Mouse (Mus musculus): Measurements from ENCODE around the gene Slc25a30. TPM values are rescaled to one million over a fixed set of nuclear protein-coding genes. Genes with fewer than 3 reads are reported as not detected.

Slc25a30 gene
- polyA plus RNA-seq, 1 experiment: not detected

DNA sequence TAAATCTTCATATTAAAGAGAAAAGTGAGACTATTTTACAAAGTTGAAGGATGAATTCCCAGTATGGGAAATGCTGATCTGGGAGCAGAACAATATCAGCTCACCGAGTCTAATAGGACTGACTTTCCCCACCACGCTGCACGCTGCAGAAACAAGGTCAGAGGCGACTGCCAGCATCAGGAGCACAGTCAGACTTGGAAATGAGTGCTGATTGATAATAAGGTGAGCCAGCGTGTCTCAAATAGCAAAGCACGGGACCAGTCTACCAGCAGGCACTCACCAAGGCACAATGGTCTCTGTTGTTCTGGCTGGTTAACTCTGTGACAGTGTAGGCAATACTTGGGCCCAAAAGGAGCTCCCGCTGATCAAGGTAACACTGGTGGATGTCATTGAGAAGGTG, 54.2 kb downstream of the Slc25a30 start:
- H3K27ac ChIP-seq (ENCODE audit: insufficient read depth, low read depth, low read length): no peak overlapping the region
- no peak overlapping the region for H3K4me3 ChIP-seq (ENCODE audit: insufficient read depth, low read depth, low read length)
- 78% methylated on average over 7 of the region's 7 CpGs for WGBS
- no peaks in the 10 kb centered on the region for H3K4me1 ChIP-seq (ENCODE audit: control insufficient read depth, insufficient read depth, low read length)
- no peak for TF ChIP-seq CTCF (IDR thresholded peaks at IDR 0.05; ENCODE audit: insufficient read depth, low read depth, low read length)
- no peak for TF ChIP-seq POLR2A (IDR thresholded peaks at IDR 0.05; ENCODE audit: insufficient read depth, low read depth, low read length)

DNA sequence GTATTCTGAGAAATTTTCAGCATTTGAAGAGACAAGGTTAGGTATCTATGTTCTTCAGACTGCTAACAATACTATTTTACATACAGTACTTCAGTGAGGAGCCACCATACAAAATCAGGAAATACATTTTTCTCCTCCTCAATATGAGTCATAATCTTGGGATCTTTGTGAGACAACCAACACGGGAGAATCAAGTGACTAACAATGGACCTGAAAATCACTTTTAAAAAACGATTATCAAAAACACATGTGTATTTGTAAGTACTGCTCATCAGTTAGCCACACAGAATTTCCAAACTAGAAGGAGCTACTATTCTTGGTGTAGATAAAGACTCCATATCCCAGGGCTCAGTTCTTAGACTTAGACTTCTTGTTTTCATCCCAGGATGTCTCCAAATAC, 55.5 kb downstream of the Slc25a30 start:
- H3K27ac ChIP-seq (ENCODE audit: insufficient read depth, low read depth, low read length): no peak overlapping the region
- H3K4me3 ChIP-seq (ENCODE audit: insufficient read depth, low read depth, low read length): no peak overlapping the region
- 77% methylated on average over 2 of the region's 2 CpGs for WGBS
- TF ChIP-seq CTCF (IDR thresholded peaks at IDR 0.05; ENCODE audit: insufficient read depth, low read depth, low read length) (no peak), POLR2A (IDR thresholded peaks at IDR 0.05; ENCODE audit: insufficient read depth, low read depth, low read length) (no peak)
- no peaks in the 10 kb centered on the region for H3K4me1 ChIP-seq (ENCODE audit: control insufficient read depth, insufficient read depth, low read length)

DNA sequence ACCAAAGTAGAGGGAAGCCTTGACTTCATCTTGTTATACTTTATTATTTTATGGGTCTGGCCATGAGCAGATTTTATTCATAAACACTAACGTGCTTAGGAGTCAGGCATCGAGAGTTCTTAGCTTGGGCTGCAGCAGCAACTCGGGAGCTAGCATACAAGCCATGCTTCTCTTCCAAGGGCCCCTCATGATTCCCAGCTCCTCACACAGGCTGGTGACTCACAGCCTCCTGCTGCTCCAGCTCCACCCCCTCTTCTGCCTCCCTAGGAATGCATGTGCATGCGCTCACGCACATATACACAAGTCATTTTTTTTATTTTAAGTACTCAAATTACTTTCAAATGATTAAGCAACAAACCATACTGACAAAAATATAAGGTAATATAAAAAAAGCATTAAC, 58.7 kb downstream of the Slc25a30 start:
- no peak overlapping the region for H3K4me3 ChIP-seq (ENCODE audit: insufficient read depth, low read depth, low read length)
- no peaks in the 10 kb centered on the region for H3K4me1 ChIP-seq (ENCODE audit: control insufficient read depth, insufficient read depth, low read length)
- 74% methylated on average over 5 of the region's 5 CpGs for WGBS
- TF ChIP-seq POLR2A (IDR thresholded peaks at IDR 0.05; ENCODE audit: insufficient read depth, low read depth, low read length) (no peak), CTCF (IDR thresholded peaks at IDR 0.05; ENCODE audit: insufficient read depth, low read depth, low read length) (no peak)
- no peak overlapping the region for H3K27ac ChIP-seq (ENCODE audit: insufficient read depth, low read depth, low read length)

DNA sequence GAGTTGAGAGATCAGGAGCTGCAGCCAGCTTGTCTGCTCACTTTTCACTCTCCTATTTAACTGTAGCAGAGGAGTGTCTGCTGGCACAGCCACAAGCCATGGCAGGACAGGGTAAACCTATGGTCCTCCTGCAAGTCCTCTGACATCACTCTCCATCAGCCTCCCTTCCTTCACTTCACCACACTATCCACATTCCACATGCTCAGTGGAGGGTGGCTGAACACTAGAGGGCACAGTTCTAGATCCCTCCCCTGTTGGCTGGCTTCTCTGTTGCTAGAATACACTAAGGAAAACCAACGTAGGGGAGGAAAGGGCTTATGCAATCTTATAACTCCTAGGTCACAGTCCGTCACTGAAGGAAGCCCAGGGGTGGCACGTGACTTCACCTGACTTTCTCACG, 59.8 kb downstream of the Slc25a30 start:
- no peak overlapping the region for H3K27ac ChIP-seq (ENCODE audit: insufficient read depth, low read depth, low read length)
- H3K4me3 ChIP-seq (ENCODE audit: insufficient read depth, low read depth, low read length): no peak overlapping the region
- TF ChIP-seq CTCF (IDR thresholded peaks at IDR 0.05; ENCODE audit: insufficient read depth, low read depth, low read length): no peak
- TF ChIP-seq POLR2A (IDR thresholded peaks at IDR 0.05; ENCODE audit: insufficient read depth, low read depth, low read length): no peak
- H3K4me1 ChIP-seq (ENCODE audit: control insufficient read depth, insufficient read depth, low read length): no peaks in the 10 kb centered on the region
- WGBS: 55% methylated on average over 4 of the region's 4 CpGs

DNA sequence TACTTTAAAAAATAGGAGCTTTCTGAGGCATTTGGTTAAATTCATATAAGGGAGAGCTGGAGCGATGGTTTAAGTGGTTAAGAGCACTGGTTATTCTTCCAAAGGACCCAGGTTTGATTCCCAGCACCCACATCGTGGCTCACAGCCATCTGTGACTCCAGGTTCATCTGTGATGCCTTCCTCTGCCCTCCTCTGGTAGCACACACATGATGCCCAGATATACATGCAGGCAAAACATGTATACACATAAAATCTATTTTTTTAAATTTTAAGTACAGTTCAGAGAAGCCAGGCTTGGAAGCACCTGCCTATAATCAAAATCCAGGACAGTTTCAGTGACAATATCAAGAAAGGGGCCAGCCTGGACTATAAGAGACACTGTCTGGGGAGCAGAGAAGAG, 64.0 kb downstream of the Slc25a30 start:
- Histone ChIP-seq H3K27ac (ENCODE audit: insufficient read depth, low read depth, low read length) (no peak overlapping the region), H3K4me3 (ENCODE audit: insufficient read depth, low read depth, low read length) (no peak overlapping the region), H3K4me1 (ENCODE audit: control insufficient read depth, insufficient read depth, low read length) (no peaks in the 10 kb centered on the region)
- 99% methylated on average over 2 of the region's 2 CpGs for WGBS
- TF ChIP-seq POLR2A (IDR thresholded peaks at IDR 0.05; ENCODE audit: insufficient read depth, low read depth, low read length) (no peak), CTCF (IDR thresholded peaks at IDR 0.05; ENCODE audit: insufficient read depth, low read depth, low read length) (no peak)

DNA sequence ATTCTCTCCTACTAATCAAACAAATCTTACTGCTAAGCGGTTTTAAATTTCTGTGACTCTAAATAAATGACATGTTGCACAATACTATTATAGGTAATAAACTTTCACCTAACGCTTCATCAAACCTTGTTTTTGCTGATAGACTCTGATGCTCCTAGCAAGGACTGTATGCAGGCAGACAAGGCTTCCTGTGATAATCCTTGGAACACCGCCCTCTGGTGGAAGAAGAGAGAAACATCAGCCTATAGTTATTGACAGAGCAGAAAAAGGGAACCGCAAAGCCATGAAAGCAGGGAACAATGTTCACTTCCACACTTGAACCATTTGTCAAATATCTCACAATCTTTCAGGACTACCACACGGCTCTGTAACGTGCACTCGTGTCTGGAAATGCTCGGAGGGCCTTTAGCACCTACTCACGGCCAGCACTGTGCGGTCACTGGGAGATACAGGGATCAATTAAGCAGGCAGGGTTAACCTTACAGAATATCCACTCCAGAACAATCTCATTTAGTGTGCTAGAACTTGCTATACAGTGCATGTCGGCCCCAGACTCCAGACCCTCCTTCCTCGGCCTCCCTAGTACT, 64.8 kb downstream of the Slc25a30 start:
- H3K27ac ChIP-seq (ENCODE audit: insufficient read depth, low read depth, low read length): no peak overlapping the region
- TF ChIP-seq CTCF (IDR thresholded peaks at IDR 0.05; ENCODE audit: insufficient read depth, low read depth, low read length) (no peak), POLR2A (IDR thresholded peaks at IDR 0.05; ENCODE audit: insufficient read depth, low read depth, low read length) (no peak)
- no peaks in the 10 kb centered on the region for H3K4me1 ChIP-seq (ENCODE audit: control insufficient read depth, insufficient read depth, low read length)
- H3K4me3 ChIP-seq (ENCODE audit: insufficient read depth, low read depth, low read length): no peak overlapping the region
- WGBS: 54% methylated on average over 12 of the region's 12 CpGs

DNA sequence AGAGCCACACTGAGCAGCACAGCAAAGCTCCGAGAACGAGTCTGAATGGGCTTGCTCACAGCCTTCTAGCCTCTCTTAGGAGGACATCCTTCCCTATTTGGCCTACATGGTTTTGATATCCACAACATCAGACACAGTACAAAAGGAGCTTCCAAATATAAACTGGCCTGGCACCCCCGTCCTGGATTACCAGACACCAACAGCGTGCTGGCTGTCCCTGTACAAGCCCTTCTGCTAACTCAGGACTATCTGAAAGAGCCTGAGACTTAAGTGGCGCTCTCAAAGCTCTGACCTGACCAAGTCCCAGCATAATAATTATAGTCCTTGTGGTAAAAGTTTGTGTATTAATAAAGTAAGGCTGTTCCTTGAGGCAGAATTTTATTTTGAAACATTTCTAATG, 66.7 kb downstream of the Slc25a30 start:
- no peak overlapping the region for H3K4me3 ChIP-seq (ENCODE audit: insufficient read depth, low read depth, low read length)
- WGBS: 93% methylated on average over 5 of the region's 5 CpGs
- no peak for TF ChIP-seq POLR2A (IDR thresholded peaks at IDR 0.05; ENCODE audit: insufficient read depth, low read depth, low read length)
- no peak for TF ChIP-seq CTCF (IDR thresholded peaks at IDR 0.05; ENCODE audit: insufficient read depth, low read depth, low read length)
- H3K4me1 ChIP-seq (ENCODE audit: control insufficient read depth, insufficient read depth, low read length): no peaks in the 10 kb centered on the region
- no peak overlapping the region for H3K27ac ChIP-seq (ENCODE audit: insufficient read depth, low read depth, low read length)

DNA sequence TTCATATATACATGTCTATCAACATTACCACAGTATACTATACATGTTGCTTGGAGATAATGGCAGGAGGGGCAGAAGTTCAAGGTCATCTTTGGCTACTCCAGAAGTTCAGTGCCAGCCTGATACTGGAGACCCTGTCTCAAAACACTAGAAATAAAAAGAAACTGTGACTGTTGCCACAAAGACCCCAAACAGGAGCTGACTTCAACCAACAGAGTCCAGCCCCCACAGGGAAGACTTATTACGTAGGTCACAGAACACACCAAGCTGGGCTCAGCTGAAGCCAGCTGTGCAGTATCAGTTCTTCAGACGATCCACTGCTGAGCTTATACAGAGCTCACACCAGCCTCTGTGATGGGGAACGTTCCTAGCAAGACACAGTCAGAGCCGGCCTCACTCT, 70.4 kb downstream of the Slc25a30 start:
- WGBS: 82% methylated on average over 4 of the region's 4 CpGs
- no peaks in the 10 kb centered on the region for H3K4me1 ChIP-seq (ENCODE audit: control insufficient read depth, insufficient read depth, low read length)
- no peak overlapping the region for H3K4me3 ChIP-seq (ENCODE audit: insufficient read depth, low read depth, low read length)
- no peak for TF ChIP-seq POLR2A (IDR thresholded peaks at IDR 0.05; ENCODE audit: insufficient read depth, low read depth, low read length)
- TF ChIP-seq CTCF (IDR thresholded peaks at IDR 0.05; ENCODE audit: insufficient read depth, low read depth, low read length): no peak
- no peak overlapping the region for H3K27ac ChIP-seq (ENCODE audit: insufficient read depth, low read depth, low read length)

DNA sequence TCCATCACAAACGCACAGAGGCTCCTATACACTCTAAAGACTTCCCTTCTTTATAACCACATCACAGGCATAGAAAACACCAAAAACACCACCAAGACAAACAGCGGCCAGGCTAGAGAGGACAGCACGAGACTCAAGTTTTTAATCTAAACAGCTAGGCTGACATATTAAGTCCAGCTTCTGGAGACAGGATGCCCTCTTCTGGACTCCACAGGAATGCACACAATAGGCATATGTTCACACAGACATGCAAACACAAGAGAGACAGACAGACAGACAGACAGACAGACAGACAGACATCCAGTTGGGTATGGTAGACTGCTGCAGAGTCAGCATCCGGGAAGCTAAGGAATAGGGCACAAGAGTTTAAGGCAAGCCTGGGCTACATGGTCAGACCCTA, 73.2 kb downstream of the Slc25a30 start:
- WGBS: 62% methylated on average over 4 of the region's 4 CpGs
- no peak for TF ChIP-seq CTCF (IDR thresholded peaks at IDR 0.05; ENCODE audit: insufficient read depth, low read depth, low read length)
- TF ChIP-seq POLR2A (IDR thresholded peaks at IDR 0.05; ENCODE audit: insufficient read depth, low read depth, low read length): no peak
- no peak overlapping the region for H3K27ac ChIP-seq (ENCODE audit: insufficient read depth, low read depth, low read length)
- H3K4me3 ChIP-seq (ENCODE audit: insufficient read depth, low read depth, low read length): no peak overlapping the region
- no peaks in the 10 kb centered on the region for H3K4me1 ChIP-seq (ENCODE audit: control insufficient read depth, insufficient read depth, low read length)

DNA sequence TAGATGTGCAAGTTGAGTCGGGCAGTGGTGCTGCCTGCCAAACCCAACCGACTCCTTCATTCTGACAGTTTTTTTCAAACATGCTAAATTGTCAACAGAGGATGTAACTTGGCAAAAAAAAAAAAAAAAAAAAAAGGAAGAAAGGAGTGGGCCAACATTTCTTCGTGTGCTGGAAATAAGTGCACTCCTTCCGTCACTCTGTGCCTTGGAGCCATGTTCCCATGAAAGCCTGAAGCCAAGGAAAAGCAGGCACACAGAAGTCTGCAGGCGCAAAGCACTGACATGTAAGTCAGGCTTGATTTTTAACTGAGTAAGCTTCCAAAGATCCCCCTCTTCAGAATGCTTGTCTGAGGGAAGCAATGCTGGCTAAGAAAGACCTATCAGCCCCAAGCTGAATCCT, 74.2 kb downstream of the Slc25a30 start:
- TF ChIP-seq POLR2A (IDR thresholded peaks at IDR 0.05; ENCODE audit: insufficient read depth, low read depth, low read length) (no peak), CTCF (IDR thresholded peaks at IDR 0.05; ENCODE audit: insufficient read depth, low read depth, low read length) (no peak)
- Histone ChIP-seq H3K27ac (ENCODE audit: insufficient read depth, low read depth, low read length) (no peak overlapping the region), H3K4me3 (ENCODE audit: insufficient read depth, low read depth, low read length) (no peak overlapping the region), H3K4me1 (ENCODE audit: control insufficient read depth, insufficient read depth, low read length) (no peaks in the 10 kb centered on the region)
- 56% methylated on average over 5 of the region's 5 CpGs for WGBS
